Mouse (Mus musculus) embryonic facial prominence, embryonic 10.5 days (tissue): ENCODE data around the gene Hrh2. TPM values are rescaled to one million over a fixed set of nuclear protein-coding genes. Genes with fewer than 3 reads are reported as not detected.

Source experiments
- DNase-seq: peaks from one replicate; pipeline ENCODE4 v3.0.0-alpha.2; 2017; ENCODE audit warnings: low spot score
- H3K27ac ChIP-seq: fragments of 300-500 bp; sonication (generic); replicated peaks from 2 replicates; pipeline ENCODE4 v1.5.1; 2016; ENCODE audit warnings: mild to moderate bottlenecking
- H3K27me3 ChIP-seq: fragments of 300-500 bp; sonication (generic); replicated peaks from 2 replicates; pipeline ENCODE4 v1.6.1; 2016; ENCODE audit warnings: low read depth, mild to moderate bottlenecking; ENCODE audit not compliant: poor library complexity, severe bottlenecking
- H3K36me3 ChIP-seq: fragments of 300-500 bp; sonication (generic); replicated peaks from 2 replicates; pipeline ENCODE4 v1.6.1; 2016; ENCODE audit warnings: mild to moderate bottlenecking, moderate library complexity
- H3K4me1 ChIP-seq: fragments of 300-500 bp; sonication (generic); 2 replicates; pipeline ENCODE4 v1.6.1; 2016
- H3K4me3 ChIP-seq: fragments of 300-500 bp; sonication (generic); 2 replicates; pipeline ENCODE4 v1.5.1; 2016; ENCODE audit warnings: mild to moderate bottlenecking, moderate library complexity
- H3K9me3 ChIP-seq: fragments of 300-500 bp; sonication (generic); 2 replicates; pipeline ENCODE4 v1.6.1; 2016; ENCODE audit warnings: mild to moderate bottlenecking
- WGBS: fragments of 180-500 bp; shearing (Covaris S2); methylation state at CpG from one replicate; pipeline ENCODE4 v1.1.7; 2016; 5-methylcytosine and 5-hydroxymethylcytosine counted together
- polyA plus RNA-seq: library from polyadenylated mRNA; unstranded; fragments of >200 nt; fragmentation: Nextera tagmentation; extraction: Ambion mirVana; gene quantifications from 2 replicates; pipeline ENCODE4 v1.2.1, GENCODE M21; 2016

Hrh2 gene
- polyA plus RNA-seq, 1 experiment from 2014 or later, result not detected

DNA sequence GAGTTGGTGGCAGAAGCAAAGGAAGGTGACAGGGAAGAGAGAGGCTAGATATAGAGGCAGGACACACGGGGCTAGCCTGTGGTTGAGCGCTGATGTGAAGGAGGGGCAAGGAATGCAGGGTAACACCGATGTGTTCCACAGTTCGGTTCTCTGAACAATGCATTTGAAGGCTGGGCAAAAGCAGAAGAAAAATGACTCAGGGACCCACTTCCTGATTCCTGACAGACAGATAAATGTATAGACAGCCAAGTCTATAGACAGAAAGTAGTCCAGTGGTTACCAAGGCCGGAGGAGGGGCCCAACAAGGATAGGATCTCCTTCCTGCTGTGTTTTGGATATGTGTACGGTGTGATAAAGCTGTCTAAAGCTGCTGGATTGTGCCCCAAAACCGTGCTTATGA, 13.3 kb downstream of the Hrh2 start:
- Histone ChIP-seq H3K9me3 (no peaks in the 10 kb centered on the region), H3K4me1 (peaks cover 4% of the 10 kb centered on the region; the same call in 1 of the 2 replicates), H3K27me3 (no peaks in the 10 kb centered on the region), H3K27ac (no peak overlapping the region), H3K4me3 (no peak overlapping the region), H3K36me3 (no peaks in the 10 kb centered on the region)
- no peak for DNase-seq
- 84% methylated on average over 7 of the region's 7 CpGs for WGBS

DNA sequence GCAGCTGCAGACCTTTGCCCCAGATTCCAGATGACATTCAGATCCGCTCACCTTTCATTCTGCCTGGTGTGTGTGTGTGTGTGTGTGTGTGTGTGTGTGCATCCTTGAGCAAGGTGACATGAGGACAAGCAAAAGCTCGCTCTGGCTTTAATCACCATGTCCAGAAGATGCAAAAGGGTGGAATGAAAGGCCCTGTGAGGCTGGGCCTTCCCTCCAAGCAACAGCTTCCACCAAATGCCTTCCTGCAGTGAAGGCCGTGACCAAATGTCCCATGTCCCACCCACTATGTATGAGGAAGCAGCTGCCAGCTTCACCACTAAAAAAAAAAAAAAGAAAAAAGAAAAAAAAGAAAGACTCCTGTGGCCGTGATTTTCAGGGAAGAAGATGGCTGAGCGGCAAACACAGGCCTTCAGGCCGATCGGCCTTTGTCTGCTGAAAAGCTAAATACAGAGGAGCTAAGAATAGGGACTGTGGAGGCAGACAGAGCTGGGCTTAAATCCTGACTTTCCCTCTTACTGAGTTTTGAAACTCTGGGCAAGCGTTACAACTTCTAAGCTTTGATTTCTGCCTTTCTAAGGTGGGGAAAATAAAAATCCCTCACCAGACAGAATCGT, 14.3 kb downstream of the Hrh2 start:
- 70% methylated on average over 9 of the region's 9 CpGs for WGBS
- Histone ChIP-seq H3K4me1 (peaks cover 4% of the 10 kb centered on the region; the same call in 1 of the 2 replicates), H3K36me3 (no peaks in the 10 kb centered on the region), H3K9me3 (no peaks in the 10 kb centered on the region), H3K27ac (no peak overlapping the region), H3K27me3 (no peaks in the 10 kb centered on the region), H3K4me3 (no peak overlapping the region)
- DNase-seq, result no peak

DNA sequence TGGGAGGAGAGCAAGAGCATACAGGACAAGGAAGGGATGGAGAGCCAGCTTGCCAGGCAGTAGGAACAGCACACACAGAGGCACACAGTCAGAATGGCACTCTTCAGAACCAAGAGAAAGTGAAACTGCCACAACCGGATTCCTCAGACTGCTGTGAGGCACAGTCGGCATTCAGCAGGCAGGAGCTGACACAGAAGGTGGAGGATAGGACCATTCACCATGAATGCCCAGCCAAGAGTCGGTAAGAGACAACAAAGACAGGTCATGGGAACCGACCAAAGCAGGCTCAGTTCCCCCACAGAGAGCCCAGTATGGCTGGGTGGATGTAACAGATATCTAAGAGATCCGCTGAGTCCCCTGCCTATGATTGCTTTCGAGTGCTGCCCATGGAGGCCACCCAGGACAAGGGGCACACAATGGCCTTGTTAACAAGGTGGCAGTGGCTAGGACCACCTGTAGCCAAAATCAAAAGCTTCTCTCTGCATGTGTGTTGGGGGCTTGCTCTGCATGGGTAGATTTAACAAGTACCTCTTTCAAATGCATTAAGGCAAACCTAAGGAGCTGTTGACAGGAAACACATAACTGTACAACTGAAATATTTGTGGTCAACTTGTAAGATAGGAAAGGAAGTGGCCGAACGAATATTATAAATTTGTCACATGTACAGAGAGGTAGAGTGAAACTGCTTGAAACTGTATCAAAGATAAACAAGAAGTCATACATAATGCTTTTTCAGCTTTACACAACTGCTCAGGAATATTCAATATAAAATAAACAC, 17.7 kb downstream of the Hrh2 start:
- H3K36me3 ChIP-seq, result no peaks in the 10 kb centered on the region
- H3K27ac ChIP-seq, result no peak overlapping the region
- no peaks in the 10 kb centered on the region for H3K9me3 ChIP-seq
- 65% methylated on average over 8 of the region's 8 CpGs for WGBS
- no peak overlapping the region for H3K4me3 ChIP-seq
- H3K27me3 ChIP-seq, result no peaks in the 10 kb centered on the region
- H3K4me1 ChIP-seq, result peaks cover 12% of the 10 kb centered on the region
- DNase-seq, result no peak

DNA sequence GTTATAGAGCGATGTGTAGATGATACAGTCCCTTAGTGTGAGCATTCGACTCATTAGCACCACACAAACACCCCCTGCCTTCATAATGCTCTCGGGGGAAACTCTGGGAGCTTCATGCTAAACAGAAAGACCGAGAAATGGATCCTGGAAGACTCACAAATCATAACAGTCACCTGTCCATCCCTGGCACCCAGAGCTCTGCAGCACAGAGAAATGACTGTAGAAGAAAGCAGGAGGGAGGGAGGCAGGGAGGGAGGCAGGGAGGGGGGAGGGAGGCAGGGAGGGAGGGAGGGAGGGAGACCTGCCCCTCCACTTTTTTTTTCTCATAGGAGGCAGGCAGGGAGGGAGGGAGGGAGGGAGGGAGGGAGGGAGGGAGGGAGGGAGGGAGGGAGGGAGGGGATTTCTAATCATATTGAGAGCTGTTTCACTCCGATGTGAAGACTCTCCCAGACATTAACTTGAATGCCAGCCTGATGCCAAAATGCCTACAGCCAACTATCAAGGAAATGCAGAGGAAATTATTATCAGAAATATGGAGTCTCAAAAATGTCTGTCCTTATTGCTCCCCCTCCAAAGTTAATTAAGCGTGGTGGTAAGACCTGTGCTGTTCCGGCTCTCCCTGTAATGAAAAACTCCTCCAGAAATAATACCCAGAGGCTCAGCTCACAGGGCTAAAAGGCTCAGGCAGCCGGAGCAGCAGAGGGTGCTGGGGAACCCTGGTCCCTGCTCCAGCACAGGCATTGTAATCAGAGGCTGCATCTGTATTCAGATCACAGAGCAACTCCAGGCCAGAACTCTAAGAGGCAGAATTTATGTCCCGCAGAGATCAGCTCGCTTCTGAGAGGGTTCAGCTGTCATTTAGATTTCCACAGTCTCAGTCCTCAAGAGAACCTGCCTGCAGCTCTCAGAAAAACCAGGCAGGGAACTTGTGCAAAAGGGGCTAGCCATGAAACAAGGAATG, 19.9 kb downstream of the Hrh2 start:
- no peak overlapping the region for H3K4me3 ChIP-seq
- peaks cover 15% of the 10 kb centered on the region for H3K4me1 ChIP-seq
- H3K27me3 ChIP-seq, result no peaks in the 10 kb centered on the region
- no peak overlapping the region for H3K27ac ChIP-seq
- DNase-seq, result no peak
- H3K36me3 ChIP-seq, result no peaks in the 10 kb centered on the region
- 42% methylated on average over 10 of the region's 10 CpGs for WGBS
- no peaks in the 10 kb centered on the region for H3K9me3 ChIP-seq

DNA sequence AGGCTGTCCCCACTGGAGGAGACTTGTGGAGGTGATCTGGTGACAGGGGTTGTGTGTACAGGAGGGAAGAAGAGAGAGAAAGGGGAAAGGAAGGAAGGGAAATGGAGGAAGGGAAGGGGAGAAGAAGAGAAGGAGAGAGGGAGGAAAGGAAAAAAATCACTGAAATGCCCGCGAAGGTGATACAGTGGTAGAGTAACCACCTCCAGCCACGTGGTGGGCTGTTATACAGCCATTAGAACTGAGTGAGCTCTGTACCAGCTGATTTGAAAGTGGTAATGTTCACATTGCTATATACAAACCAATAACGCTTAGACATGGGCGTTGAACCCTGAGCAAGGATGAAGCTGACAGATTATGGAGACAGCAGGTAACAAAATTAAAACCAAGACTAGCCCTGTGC, 20.6 kb downstream of the Hrh2 start:
- no peak overlapping the region for H3K4me3 ChIP-seq
- H3K4me1 ChIP-seq, result peaks cover 15% of the 10 kb centered on the region
- DNase-seq, result no peak
- no peaks in the 10 kb centered on the region for H3K36me3 ChIP-seq
- H3K9me3 ChIP-seq, result no peaks in the 10 kb centered on the region
- no peaks in the 10 kb centered on the region for H3K27me3 ChIP-seq
- WGBS, result 63% methylated on average over 5 of the region's 5 CpGs
- no peak overlapping the region for H3K27ac ChIP-seq

DNA sequence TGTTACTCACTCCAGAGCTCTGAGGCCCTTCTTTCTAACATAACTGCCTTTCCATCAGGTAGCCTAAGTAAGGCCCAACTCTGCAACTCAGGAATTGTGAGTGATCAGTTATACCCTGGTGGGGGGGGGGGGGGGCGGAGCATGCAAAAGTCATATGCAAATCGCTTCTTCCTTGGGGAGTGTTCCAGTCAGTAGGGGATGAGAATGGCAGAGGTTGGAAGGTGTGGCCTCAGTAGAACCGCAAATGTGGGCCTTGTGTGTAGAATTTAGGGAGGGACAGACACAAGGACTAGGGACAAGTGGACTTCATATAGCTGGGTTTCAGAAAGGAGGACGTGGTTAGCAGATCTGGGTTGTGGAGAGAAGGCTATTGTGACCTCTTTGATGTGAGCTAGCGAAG, 23.3 kb downstream of the Hrh2 start:
- H3K4me1 ChIP-seq, result peaks cover 11% of the 10 kb centered on the region; the same call in 1 of the 2 replicates
- no peak overlapping the region for H3K27ac ChIP-seq
- H3K9me3 ChIP-seq, result no peaks in the 10 kb centered on the region
- 51% methylated on average over 5 of the region's 5 CpGs for WGBS
- H3K36me3 ChIP-seq, result no peaks in the 10 kb centered on the region
- no peak for DNase-seq
- no peak overlapping the region for H3K4me3 ChIP-seq
- no peaks in the 10 kb centered on the region for H3K27me3 ChIP-seq

DNA sequence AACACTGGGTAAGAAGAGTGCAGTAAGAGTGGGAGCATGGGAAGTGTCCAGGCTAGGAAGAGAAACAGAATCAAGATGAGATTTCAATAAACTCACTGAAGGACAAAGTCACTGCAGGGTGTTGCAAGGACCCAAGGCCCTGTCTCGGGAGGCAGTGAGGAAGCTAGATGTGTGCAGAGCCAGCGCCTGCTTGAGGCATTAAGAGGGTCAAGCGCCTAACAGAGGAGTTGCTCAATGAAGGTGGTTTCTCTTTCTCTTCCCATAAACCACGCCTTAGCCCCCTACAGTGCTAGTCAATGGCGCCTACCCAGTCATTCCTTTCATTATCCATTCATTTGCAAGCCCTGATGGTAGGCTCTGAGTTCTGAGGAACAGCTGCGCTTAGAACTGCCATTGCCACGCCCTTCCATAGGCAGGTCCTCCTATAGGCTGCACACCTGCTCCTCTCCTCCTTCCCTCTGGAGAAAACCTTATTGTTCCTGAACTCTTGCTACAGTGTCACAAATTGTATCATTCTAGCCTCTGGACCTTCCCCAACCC, 23.9 kb downstream of the Hrh2 start:
- Histone ChIP-seq H3K36me3 (no peaks in the 10 kb centered on the region), H3K9me3 (no peaks in the 10 kb centered on the region), H3K27me3 (no peaks in the 10 kb centered on the region), H3K4me1 (peaks cover 11% of the 10 kb centered on the region; the same call in 1 of the 2 replicates), H3K27ac (no peak overlapping the region), H3K4me3 (no peak overlapping the region)
- no peak for DNase-seq
- WGBS, result 35% methylated on average over 7 of the region's 7 CpGs

DNA sequence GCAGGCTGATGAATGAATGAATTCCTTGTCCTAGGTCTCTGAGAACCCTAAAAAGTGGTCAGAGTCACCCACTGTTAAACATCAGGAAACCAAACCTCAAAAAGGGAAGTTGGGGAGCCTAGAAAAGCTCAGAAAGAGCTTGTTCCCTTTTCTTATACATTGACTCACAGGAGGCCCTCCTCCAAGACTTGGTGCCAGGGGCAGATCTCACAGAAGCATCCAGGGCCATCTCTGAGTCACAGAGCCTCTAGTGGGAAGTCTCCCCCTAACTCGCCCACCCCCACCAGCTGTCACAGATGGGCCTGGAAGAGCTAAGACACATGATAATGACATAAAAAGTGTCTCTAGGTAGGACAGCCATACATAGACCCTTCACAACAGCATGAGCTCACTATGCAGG, 26.4 kb downstream of the Hrh2 start:
- no peaks in the 10 kb centered on the region for H3K9me3 ChIP-seq
- 0 out of 2 replicates have a peak, but pooled peaks cover 3% of the 10 kb centered on the region for H3K27me3 ChIP-seq
- no peaks in the 10 kb centered on the region for H3K36me3 ChIP-seq
- WGBS, result 73% methylated on average over 1 of the region's 1 CpGs
- no peak overlapping the region for H3K27ac ChIP-seq
- no peak for DNase-seq
- H3K4me1 ChIP-seq, result peaks cover 11% of the 10 kb centered on the region
- H3K4me3 ChIP-seq, result no peak overlapping the region

DNA sequence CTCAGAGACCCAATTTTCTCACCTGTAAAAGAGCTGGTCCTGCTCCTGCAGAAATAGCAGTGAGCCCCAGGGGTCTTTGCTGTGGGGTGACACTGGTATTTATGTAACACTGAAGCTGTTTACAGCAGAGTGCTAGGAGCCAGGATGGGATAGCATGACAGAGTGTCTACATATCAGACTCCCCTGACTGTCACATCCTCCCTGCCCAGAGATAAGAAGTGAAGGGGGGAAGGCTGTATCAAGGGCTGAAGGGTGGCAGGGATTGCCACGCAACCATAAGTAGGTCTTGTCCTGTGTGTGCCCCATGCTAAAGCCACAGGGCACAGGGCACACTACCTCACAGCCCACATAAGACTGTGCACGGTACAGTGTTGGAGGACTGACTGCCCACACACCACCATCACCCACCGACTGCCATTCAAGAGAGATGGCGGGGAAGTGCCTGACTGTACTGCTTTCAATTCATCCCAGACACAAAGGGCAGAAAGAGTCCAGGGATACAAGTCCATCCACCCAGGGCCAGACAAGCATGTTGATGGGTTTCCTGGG, 29.8 kb downstream of the Hrh2 start:
- Histone ChIP-seq H3K36me3 (no peaks in the 10 kb centered on the region), H3K27ac (no peak overlapping the region), H3K4me3 (no peak overlapping the region), H3K27me3 (0 out of 2 replicates have a peak, but pooled peaks cover 3% of the 10 kb centered on the region), H3K4me1 (peaks cover 9% of the 10 kb centered on the region), H3K9me3 (no peaks in the 10 kb centered on the region)
- WGBS, result 85% methylated on average over 4 of the region's 4 CpGs
- DNase-seq, result no peak

DNA sequence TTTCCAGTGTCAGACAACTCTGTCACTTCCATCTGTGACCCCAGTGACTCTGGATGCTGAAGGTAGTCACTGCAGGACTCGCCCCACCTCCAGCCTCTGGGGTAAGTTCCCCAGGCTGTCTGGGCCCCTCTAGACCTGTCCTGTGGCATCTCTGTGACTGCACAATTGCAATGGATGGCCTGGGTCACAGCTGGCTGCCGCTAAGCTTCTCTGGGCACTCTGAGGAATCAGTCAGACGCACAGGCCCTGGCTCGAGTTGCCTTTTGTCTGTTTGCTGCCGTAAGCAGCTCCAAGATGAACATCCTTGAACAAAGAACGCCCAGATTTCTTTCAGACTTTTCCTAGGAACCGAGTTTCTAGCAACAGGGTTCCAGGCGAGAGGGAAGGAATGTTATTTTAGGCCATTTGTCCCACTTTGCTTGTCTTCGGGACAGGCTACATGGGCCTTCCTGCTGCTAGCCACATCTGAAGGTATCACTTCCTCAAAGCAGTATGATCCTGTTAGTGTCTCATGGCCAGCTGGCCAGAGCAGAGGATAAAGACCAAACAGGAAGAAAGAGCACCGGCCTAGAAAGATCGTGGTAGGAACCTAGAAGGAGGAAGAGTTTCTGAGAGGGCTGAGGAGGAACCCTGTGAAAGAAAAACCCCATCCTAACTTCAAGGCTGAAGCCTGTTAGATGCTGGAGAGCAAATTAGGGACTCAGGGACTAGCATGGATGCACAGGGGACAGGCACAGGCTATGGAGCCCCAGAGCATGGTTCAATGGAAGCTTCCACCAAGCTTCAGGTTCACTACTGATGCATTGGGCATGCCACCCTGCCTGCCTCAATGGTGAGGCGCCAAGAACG, 31.2 kb downstream of the Hrh2 start:
- no peak for DNase-seq
- H3K27ac ChIP-seq, result peak overlapping the region; percentile 7; the same call in 1 of the 2 replicates
- H3K4me1 ChIP-seq, result peaks cover 12% of the 10 kb centered on the region

DNA sequence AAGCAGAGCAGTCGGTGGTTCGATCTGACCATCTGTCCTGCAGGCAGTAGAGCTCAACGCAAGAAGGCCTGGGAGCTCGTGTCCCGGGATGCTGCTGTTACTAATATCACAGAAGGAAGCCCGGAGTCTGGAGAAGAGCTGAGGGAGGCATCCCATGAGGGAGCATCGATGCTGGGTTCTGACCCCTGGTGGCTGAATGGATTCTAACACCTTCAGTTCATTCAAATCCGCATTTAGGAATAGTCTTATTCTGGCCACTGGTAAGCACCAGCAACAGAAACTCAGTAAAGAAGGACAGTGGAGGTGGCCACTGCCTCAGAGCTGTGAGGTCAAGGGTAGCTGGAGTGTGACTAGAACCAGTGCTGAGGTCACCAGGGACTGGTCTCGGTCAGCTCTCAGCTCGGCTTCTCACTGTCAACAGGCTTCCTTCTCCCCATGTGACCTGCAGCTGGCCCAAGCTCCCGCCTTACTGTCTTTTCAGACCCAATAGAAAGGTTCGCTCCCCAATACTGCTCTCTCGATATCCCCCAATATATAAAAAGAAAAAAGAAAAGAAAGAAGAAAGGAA, 36.1 kb downstream of the Hrh2 start:
- Histone ChIP-seq H3K4me1 (peaks cover 6% of the 10 kb centered on the region; the same call in 1 of the 2 replicates), H3K36me3 (no peaks in the 10 kb centered on the region), H3K9me3 (no peaks in the 10 kb centered on the region), H3K4me3 (no peak overlapping the region), H3K27ac (no peak overlapping the region), H3K27me3 (0 out of 2 replicates have a peak, but pooled peaks cover 4% of the 10 kb centered on the region)
- 33% methylated on average over 13 of the region's 13 CpGs for WGBS
- peak; percentile 51 for DNase-seq

More for the DNA sequence above, 31.2 kb downstream of the Hrh2 start:
- no peaks in the 10 kb centered on the region for H3K36me3 ChIP-seq
- H3K4me3 ChIP-seq, result no peak overlapping the region
- no peaks in the 10 kb centered on the region for H3K9me3 ChIP-seq
- WGBS, result 50% methylated on average over 13 of the region's 13 CpGs
- H3K27me3 ChIP-seq, result 0 out of 2 replicates have a peak, but pooled peaks cover 7% of the 10 kb centered on the region
